Mouse (Mus musculus) retina, postnatal 1 day (tissue): ENCODE results near the gene Cbx4.
A peak's percentile ranks its signal among the peaks of the same experiment; 100 is the strongest.
"Not testable (repeated sequence)": the region's sequence is repeated elsewhere in the genome, so short reads cannot be mapped to it uniquely, and the experiment has no call there.

Experiments
- DNase-seq: peaks from one replicate; pipeline ENCODE4 v3.0.0-alpha.2; 2012

Cbx4 gene

DNA sequence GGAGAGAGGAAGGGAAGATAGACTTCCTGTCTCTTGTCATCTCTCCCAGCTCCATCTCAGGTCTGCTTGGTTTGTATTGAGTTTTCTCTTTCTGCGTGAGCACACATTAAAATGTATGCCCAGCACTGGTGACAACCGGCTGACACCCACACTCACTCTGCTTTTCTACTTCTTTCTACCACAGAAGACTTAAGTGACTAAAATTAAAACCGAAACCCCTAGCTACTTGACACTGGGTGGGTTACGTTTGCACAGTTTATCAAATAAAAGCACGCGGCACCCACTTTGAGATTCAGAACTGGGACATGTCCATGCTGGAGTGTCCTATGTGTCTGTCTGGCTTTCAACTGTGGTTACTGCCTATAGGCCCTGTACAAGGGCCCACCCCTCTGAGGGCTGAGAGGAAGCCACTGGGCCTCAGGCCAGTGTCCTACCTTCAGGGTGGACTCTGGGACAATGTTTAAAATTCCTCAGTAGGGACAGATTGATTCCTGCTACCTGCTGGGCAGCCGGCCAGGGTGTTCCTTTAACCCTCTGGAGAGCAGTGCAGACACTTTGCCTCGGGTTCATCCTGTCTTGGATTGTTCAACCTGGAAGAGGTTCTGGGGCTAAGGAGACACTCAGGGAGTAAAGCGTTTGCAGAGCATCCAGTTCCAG is 23.5 kb upstream of the Cbx4 start:
- no peak for DNase-seq

GRCm38 (mm10) chr11:119108573-119109263 is 22.7 kb upstream of the Cbx4 start:
- no peak for DNase-seq

DNA sequence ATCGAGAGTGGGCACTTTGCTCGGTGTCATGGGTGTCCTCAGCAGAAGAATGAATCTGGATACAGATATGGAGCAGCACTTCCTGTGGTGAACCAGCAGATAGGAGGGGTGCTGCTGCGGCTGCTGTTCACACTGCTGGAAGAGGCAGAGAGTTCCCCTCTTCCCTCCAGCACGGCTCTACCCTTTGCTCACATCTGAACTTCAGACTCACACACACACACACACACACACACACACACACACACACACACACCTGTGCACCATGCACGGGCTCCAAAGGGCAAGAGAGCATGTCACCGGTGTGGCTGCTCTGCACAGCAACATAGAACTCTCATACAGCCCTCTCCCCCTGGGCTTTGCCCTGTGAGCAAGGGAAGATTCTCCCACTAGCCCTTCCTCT is 20.3 kb upstream of the Cbx4 start:
- DNase-seq, result no peak

- DNase-seq, result peak; percentile 75
These were observed 19.7 kb upstream of the Cbx4 start for GRCm38 (mm10) chr11:119105748-119106147.

DNA sequence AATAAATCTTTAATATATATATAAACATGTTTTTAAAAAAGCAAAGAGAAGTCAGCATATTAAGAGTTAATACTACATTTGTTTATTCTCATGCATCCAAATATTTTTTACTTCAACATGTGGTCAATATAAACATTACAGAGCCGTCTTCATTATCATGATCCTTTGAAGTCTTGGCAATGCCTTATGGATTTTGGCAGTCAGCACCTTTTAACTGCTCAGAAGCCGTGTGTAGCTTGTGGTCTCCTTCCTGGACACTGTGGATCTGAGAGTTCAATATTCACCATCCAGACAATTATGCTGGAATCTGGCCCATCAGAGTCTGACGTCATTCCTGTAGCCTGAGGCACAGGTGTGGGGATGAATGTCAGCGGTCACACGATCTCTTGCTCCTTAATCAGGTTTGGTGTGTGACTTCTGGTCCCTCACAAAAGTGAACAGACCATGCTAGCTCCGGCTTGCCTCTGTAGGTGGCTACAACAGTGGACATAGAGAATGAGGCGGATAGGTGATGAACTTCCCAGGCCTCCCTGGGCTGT is 19.1 kb upstream of the Cbx4 start:
- no peak for DNase-seq

DNA sequence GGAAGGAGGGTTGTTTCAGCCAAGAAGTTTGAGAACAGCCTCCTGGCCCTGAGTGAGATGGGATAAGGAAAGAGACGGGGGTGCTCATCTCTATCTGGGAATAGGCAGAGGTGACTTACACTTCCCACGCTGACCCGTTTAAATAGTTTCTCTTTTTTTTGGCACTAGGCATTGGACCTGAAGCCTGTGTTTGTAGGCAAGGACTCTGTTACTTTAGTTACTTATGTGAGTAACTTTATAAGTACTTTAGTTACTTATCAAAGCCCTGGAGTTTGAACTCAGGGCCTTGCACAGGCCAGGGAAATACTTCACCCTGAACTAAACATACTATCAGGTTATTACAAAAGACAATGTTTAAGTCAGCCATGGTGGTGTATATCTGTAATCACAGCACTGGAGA is 18.0 kb upstream of the Cbx4 start:
- DNase-seq, result no peak

DNA sequence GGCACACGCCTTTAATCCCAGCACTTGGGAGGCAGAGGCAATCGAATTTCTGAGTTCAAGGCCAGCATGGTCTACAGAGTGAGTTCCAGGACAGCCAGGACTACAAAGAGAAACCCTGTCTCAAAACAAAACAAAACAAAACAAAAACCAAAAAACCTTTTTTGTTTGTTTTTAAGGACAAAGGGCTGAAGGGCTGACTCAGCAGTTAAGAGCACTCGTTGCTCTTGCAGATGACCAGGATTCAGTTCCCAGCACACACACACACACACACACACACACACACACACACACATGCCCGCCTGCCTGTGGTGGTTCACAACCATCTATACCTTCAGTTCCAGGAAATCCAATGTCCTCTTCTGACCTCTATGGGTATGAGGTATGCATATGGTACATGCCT is 14.3 kb upstream of the Cbx4 start:
- not testable (repeated sequence) for DNase-seq

GRCm38 (mm10) chr11:119098202-119098601 is 12.2 kb upstream of the Cbx4 start:
- DNase-seq, result no peak

GRCm38 (mm10) chr11:119095441-119095840 is 9.4 kb upstream of the Cbx4 start:
- no peak for DNase-seq

GRCm38 (mm10) chr11:119093322-119093721 is 7.3 kb upstream of the Cbx4 start:
- no peak for DNase-seq

GRCm38 (mm10) chr11:119092286-119092685 is 6.3 kb upstream of the Cbx4 start:
- DNase-seq, result no peak

DNA sequence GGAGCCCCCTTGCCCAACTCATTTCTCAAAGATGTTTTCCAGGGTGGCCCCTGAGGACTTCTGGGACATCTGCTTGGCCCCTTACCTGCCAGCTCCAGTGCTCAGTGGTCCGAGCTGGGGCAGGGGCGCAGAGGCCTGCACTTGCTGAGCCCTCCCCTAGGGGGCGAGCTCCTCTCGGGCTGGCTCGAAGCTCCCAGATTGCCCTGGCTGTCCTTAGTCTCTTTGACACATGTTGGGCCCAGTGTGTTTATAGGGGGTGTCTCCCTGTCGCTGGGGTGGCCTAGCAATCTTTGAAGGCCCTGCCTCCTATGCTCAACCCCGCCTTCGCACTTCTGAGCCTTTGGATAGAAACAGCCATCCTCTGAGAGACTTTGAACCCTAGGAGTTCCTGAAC is 5.6 kb upstream of the Cbx4 start:
- peak; percentile 77 for DNase-seq

DNA sequence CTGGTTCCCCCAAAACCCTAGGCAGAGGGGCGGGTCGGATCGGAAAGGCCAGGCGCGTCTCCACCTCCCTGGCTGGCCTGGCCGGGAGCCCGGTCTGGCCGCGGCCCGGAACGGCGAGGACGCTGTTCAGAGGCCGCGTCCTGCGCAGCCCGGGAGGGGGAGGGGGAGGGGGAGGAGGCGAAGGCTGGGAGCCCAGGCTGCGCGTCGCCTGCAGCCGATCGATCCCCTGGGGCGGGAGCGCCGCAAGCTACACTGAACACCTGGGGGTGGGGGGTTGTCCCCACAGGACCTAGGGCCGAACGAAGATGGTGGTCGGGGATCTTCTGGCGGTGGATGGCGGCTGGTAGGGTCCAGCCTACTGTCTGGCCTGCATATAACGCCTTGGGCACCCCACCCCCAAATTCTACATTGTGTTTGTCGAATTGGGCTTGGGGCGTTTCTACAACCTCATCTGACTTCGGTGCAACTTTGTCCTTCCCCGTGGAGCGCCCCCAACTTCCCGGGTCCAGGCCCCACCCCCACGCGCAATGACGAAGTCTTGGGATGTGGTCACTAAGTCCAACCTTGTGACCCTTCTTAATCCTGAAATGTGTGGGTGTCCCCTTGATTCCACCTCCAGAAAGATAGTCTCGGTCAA is 5.1 kb upstream of the Cbx4 start:
- peak; percentile 85 for DNase-seq

- DNase-seq, result peak; percentile 39
These were observed 4.3 kb upstream of the Cbx4 start for GRCm38 (mm10) chr11:119090076-119090960.

DNA sequence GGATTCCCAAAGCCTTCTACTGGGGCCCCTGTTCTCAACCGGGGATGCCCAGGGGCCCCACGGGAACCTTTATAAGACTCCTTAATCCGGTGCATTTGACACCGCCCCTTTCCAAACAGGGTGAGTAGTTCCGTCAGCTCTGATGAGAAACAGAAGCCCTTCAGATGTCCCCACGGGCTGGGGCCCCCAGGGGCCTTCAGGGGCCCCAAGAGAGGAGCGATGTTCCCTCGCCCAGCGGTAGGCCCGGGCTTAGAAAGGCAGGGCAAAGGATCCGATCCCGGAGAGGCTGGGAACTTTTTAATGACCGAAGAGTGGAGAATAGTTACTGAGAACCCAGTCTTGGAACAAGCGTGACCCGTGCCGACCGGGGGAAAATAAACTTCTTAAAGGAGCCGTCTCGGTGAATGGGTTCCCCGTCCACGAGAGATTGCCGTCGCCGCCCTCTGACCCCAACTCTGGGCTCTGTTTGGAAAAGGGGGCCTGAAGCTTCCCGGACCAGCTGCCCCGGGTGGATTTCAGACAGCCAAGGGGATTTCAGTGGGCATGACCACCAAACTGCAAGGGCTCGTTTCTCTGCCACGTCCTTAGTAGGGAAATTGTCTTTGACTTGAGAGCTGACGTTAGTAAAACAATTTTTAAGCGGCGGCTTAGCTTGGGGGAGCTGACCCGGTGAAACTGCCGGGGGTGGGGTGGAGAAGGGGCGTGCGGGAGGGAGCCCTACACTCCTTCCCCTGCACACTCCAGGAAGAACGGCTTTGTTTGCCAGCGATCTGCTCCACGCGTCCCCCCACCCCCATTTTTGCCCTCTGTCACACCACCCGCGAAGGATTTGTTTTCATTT is 3.4 kb upstream of the Cbx4 start:
- peak; percentile 35 for DNase-seq

GRCm38 (mm10) chr11:119088391-119089234 is 2.6 kb upstream of the Cbx4 start:
- DNase-seq, result peak; percentile 63

DNA sequence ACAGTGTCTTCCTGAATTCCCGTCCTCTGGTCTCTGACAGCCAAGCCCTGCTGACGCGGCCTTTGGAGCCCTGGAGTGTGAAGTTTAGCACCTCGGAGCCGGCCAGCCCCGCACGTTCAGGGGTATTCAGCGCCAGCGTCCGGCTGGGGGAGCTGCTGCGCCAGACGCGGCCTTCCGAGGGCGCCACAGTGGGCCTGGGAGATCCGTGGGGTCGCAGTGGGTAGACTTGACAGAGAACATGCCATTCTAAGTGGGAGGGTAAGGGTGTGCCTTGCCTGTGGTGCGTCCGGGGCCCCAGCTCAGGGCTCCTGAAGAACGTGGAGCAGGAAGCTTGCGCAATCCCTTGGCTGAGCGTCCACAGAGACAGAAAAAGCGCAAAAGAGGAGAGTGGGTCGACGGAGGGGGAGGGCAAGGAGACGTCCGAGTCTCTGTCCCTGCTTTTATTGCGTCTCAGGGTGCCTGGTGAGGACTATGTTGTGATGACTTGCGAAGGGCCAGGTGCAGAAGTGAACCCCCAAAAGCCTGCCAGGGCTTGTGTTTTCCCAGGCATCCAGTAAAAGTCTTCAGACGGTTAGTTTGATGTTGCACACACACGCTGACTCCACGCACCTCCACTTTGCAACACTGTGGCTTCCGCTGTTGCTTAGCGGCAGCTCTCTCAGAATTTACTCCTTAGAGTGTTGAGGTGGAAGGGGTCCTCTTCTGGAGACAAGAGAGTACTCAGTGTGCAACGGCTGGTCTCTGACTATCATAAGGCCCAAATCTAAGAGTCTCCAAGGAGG is 1.5 kb upstream of the Cbx4 start:
- DNase-seq, result peak; percentile 60

- DNase-seq, result peak; percentile 85
These were observed 550 bp downstream of the Cbx4 start for GRCm38 (mm10) chr11:119085279-119086062.
